Mouse (Mus musculus) liver, adult (tissue): ENCODE data around the gene Atp4b.

Experiments used
- GATA4 ChIP-seq: IDR thresholded peaks from 2 replicates; pipeline ENCODE4 v1.6.1; 2014; ENCODE audit warnings: mild to moderate bottlenecking, low read length; ENCODE audit not compliant: insufficient replicate concordance

Atp4b gene

DNA sequence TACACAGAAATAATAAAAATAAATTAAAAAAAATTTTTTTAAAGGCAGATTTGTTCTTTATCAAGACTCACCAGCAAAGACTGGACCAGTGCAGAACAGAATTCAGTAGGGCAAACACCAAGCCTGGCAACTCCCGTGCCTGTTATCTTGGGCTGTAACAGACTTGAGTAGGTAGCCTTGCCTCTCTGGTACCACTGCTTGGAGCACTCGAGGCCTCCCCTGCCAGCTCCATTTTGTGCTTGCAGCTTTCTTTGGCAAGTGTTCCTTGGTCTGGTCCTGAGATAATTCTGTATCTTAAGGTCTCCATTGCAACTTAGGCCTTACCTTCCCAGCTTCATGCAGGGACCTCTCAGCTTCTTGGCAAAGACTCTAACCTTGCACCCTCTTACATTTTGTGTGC is 54.3 kb downstream of the Atp4b start:
- TF ChIP-seq GATA4: no peak

DNA sequence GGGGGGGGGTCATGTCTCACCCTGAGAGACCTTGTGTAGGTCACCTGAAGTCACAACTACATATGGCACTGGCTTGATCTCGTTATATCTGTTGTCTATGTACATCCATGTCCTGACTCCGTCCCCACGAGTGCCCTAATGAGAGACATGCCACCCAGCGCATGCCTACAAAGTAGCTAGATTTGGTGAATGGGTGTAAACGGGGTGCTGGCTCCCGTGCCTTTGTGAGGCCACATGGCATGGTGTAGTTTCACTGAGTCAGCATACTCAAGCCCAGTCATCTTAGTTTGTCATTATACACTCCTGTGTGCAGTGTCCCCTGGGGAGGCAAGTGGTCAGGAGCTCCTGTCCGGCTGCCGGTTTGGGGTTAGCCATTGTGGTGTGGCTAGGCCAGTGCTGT is 56.0 kb downstream of the Atp4b start:
- no peak for TF ChIP-seq GATA4

DNA sequence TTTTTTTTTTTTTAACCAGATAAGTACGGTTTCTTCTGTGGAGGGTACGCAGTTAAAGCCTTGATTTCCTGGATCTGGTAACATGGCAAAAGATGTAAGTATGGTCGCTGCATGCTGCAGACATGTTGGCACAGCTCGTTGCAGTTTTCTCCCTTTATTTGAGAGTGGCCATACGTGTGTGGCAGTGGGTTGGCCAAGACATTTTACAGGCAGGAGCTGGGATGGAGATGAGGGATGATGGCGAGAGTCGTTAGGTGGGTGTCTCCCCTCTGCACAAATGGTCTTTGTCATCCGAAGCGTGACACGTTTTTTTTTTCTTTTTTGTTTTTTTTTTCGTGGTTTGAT is 57.0 kb downstream of the Atp4b start:
- TF ChIP-seq GATA4: no peak

DNA sequence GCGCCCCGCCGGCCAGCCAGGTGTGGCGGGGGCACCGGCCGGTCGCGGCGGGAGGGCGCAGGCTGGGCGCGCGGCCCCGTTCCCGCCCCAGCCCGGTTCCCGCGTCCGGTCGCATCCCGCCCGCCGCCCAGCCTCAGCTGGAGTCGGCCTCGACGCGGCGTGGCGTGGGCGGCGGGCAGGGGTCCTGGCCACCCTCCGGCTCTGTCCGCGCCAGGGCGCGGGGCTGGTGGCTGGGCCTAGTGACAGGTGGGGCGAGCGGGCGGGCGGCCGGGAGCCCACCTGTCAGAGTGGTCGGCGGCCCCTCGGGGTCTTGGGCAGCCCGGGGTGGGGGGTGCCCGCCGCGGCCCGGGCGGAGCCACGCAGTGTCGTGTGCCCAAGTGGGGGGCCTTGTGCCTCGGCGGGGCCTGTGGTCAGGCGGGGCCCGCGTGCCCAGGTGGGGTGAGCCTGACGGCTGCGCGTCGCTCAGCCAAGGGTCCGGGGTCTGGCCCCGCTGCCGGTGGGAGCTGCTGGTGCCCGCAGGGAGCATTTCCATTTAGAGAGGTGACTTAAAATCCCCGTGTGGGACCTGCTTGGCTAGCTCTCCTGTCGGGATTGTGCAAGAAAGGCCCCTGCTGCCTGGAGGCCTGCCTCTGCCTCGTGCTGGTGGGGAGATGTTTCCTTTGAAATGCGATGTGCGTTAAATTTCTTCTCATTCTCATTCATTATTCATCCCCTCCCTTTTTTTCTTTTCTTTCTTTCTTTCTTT is 57.6 kb downstream of the Atp4b start:
- TF ChIP-seq GATA4: no peak

DNA sequence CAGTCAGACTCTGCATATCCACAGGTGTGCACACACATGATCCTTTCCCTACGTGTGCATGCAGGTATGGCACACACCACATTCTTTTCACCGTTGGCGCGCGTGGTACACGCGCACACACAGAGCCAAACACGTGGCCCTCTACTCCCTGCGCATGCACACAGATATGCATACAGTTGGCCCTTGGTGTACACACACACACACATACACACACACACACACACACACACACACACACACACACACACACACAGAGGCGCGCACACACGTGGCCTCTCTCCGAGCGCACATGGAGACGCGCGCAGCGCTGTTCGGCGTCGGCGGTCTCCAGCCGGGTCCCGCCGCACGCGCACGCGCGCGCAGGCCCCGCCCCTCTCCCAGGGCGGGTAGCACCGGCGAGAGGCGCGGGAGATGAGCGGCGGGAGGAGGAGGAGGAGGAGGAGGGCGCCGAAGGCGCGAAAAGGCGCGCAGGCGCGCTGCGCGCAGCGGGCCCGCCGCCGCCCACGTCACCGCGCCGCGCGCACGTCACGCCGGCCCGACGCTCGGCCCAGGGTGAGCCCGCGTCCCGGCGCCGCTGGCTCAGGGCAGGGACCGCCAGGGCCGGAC is 58.3 kb downstream of the Atp4b start, which contains the start of gene Tfdp1:
Gene Tfdp1, plus strand, starts transcription at position 497 of the 606 bp plus-strand sequence.
- no peak; the same call in 1 of the 2 replicates for TF ChIP-seq GATA4

DNA sequence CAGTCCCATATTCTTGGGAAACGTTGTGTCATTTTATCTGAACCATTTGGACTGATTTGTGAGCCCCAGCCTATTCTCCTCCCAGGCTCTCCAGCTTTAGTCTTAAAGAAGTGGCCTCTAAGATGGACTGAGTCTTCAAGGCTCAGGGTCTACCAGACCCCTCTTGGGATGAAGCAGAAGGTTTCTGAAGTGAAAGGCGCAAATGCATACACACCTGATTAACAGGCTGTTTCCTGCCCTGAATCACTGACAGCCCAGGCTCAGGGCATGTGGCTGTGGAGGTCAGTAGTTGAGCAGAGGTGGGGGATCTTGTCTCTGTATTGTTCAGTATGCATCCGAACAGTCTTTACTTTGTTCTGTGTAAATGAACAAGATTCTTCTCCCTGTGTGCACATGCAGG is 58.9 kb downstream of the Atp4b start:
- no peak for TF ChIP-seq GATA4
